Mouse (Mus musculus) limb, embryonic 10.5 days (tissue): Measurements from ENCODE around the gene Commd1. TPM values are rescaled to one million over a fixed set of nuclear protein-coding genes. Genes with fewer than 3 reads are reported as not detected.

Experiments
- DNase-seq: peaks from one replicate; pipeline ENCODE4 v3.0.0-alpha.2; 2017; ENCODE audit warnings: low spot score
- H3K27ac ChIP-seq: fragments of 300-500 bp; sonication (generic); 2 replicates; pipeline ENCODE4 v1.5.1; 2016; ENCODE audit warnings: mild to moderate bottlenecking
- H3K27me3 ChIP-seq: fragments of 300-500 bp; sonication (generic); 2 replicates; pipeline ENCODE4 v1.6.1; 2016; ENCODE audit warnings: low read depth, mild to moderate bottlenecking; ENCODE audit not compliant: poor library complexity, severe bottlenecking
- H3K36me3 ChIP-seq: fragments of 300-500 bp; sonication (generic); 2 replicates; pipeline ENCODE4 v1.6.1; 2016; ENCODE audit warnings: mild to moderate bottlenecking, moderate library complexity
- H3K4me1 ChIP-seq: fragments of 300-500 bp; sonication (generic); 2 replicates; pipeline ENCODE4 v1.6.1; 2016
- H3K4me3 ChIP-seq: fragments of 300-500 bp; sonication (generic); 2 replicates; pipeline ENCODE4 v1.5.1; 2016; ENCODE audit warnings: mild to moderate bottlenecking, moderate library complexity
- H3K9me3 ChIP-seq: fragments of 300-500 bp; sonication (generic); replicated peaks from 2 replicates; pipeline ENCODE4 v1.6.1; 2016; ENCODE audit warnings: mild to moderate bottlenecking
- WGBS: fragments of 180-500 bp; shearing (Covaris S2); methylation state at CpG from one replicate; pipeline ENCODE4 v1.1.7; 2016; 5-methylcytosine and 5-hydroxymethylcytosine counted together
- polyA plus RNA-seq: library from polyadenylated mRNA; unstranded; fragments of >200 nt; fragmentation: Nextera tagmentation; extraction: Ambion mirVana; gene quantifications from 2 replicates; pipeline ENCODE4 v1.2.1, GENCODE M21; 2016

Commd1 gene
- polyA plus RNA-seq, 1 experiment from 2014 or later: 399 TPM

DNA sequence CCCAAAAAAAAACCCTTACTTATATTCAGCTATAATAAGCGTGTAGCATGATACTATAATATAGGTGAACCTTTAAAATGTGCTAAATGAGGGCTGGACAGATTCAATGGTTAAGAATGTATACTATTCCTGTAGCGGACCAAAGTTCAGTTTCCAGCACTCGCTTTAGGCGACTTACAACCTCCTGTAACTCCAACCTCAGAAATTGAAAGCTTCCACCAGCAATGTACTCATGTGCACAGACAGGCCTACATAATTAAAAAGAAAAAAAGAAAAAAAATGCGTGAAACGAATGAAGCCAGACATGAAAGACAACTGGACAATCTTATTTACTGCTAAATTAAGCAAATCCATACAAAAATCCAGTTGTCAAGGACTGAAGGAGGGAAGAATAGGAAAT is 664 bp upstream of the Commd1 start:
- WGBS: 78% methylated on average over 6 of the region's 6 CpGs

DNA sequence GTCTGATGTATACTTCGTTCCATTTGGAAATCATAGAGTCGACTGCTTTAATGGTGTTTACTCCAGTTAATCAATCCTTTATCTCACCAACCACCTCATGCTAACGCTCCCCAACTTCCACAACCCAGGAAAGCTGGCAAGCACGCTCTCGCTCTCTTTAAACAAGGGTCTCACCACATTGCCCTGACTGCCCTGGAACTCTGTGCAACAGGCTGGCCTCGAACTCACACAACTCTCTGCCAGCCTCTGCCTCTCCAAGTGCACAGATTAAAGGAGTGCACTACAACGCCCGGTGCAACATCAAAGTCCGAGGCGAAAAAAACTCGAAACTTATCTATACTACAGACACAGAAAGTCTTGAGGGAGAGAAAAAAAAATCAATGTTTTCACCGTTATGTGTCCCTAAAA is 635 bp downstream of the Commd1 start:
- peak overlapping the region; percentile 75 for H3K4me3 ChIP-seq
- WGBS: 4% methylated on average over 12 of the region's 12 CpGs
- H3K36me3 ChIP-seq: peaks cover 25% of the 10 kb centered on the region
- no peak for DNase-seq
- H3K27me3 ChIP-seq: no peaks in the 10 kb centered on the region
- peaks cover 8% of the 10 kb centered on the region for H3K4me1 ChIP-seq
- peak overlapping the region; percentile 93 for H3K27ac ChIP-seq
- no peaks in the 10 kb centered on the region for H3K9me3 ChIP-seq

More for the DNA sequence above, 664 bp upstream of the Commd1 start:
- H3K4me3 ChIP-seq: peak overlapping the region; percentile 75; the same call in 1 of the 2 replicates
- no peak for DNase-seq
- no peaks in the 10 kb centered on the region for H3K27me3 ChIP-seq
- H3K27ac ChIP-seq: no peak overlapping the region
- peaks cover 14% of the 10 kb centered on the region for H3K36me3 ChIP-seq
- H3K9me3 ChIP-seq: no peaks in the 10 kb centered on the region
- H3K4me1 ChIP-seq: peaks cover 8% of the 10 kb centered on the region

DNA sequence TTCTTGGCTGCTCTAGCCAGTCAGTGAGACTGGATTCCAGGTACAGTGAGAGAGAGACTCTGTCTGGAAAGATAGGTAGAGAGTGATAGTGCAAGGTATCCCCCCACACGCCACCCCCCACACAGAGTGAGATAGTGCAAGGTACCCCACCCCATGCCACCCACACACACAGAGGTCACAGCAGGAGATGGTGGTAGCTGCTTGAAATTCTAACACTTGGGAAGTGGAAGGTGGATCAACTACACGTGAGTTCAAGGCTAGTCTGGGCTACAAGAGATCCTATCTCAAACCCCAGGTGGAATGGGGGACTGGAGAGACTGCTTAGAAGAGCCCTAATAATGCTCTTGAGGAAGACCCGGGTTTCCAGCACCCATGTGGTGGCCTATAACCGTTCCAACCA is 1.1 kb downstream of the Commd1 start:
- no peak for DNase-seq
- Histone ChIP-seq H3K36me3 (peaks cover 29% of the 10 kb centered on the region), H3K4me1 (peaks cover 11% of the 10 kb centered on the region), H3K27me3 (no peaks in the 10 kb centered on the region), H3K9me3 (no peaks in the 10 kb centered on the region), H3K4me3 (peak overlapping the region; percentile 75), H3K27ac (peak overlapping the region; percentile 93; the same call in 1 of the 2 replicates)
- WGBS: 43% methylated on average over 4 of the region's 4 CpGs

DNA sequence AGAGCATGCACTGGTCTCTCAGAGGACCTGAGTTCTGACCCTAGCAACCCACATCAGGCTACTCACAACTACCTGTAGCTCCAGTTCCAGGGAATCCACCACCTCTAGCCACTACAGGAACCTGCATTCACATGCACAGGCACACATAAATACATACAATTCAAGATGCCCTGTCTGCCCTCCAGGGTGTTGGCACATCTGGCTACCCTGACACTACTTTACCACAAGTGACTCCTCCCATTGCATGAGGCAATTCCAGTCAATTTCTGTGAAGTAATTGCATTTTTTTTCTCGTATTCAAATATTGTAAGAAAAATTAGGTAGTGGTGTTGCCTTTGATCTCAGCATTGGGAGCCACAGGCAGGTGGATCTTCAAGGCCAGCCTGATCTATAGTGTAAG is 3.0 kb downstream of the Commd1 start:
- Histone ChIP-seq H3K9me3 (no peaks in the 10 kb centered on the region), H3K27me3 (no peaks in the 10 kb centered on the region), H3K36me3 (peaks cover 33% of the 10 kb centered on the region), H3K27ac (no peak overlapping the region), H3K4me1 (peaks cover 22% of the 10 kb centered on the region), H3K4me3 (no peak overlapping the region)
- 79% methylated on average over 1 of the region's 1 CpGs for WGBS
- DNase-seq: no peak

GRCm38 (mm10) chr11:22978711-22979110 is 3.5 kb downstream of the Commd1 start:
- H3K4me1 ChIP-seq: peaks cover 26% of the 10 kb centered on the region
- H3K4me3 ChIP-seq: no peak overlapping the region
- no peak for DNase-seq
- peaks cover under 1% of the 10 kb centered on the region; the same call in 1 of the 2 replicates for H3K9me3 ChIP-seq
- no peaks in the 10 kb centered on the region for H3K27me3 ChIP-seq
- peaks cover 38% of the 10 kb centered on the region for H3K36me3 ChIP-seq
- WGBS: 63% methylated on average over 1 of the region's 1 CpGs
- H3K27ac ChIP-seq: no peak overlapping the region

DNA sequence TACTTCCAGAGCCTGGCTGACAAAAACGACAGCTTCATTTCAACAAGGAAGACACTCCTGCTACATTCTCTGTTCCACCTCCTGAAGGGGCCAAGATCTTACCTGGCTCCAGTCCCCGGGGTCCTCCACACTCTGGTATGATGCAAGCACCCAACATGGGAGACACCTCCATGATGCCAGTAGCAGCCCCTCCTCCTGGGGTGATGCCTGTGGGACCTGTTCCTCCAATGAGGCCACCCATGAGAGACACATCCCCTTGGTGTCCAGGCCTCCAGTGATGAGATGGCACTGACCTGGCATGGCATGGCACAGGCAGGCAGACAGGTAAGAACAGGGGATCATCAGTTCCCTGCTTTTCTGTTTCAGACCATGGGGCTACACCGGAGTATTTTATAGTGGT is 4.0 kb downstream of the Commd1 start:
- no peak for DNase-seq
- Histone ChIP-seq H3K27me3 (no peaks in the 10 kb centered on the region), H3K27ac (no peak overlapping the region), H3K36me3 (peaks cover 43% of the 10 kb centered on the region), H3K9me3 (peaks cover 2% of the 10 kb centered on the region; the same call in 1 of the 2 replicates), H3K4me1 (peaks cover 26% of the 10 kb centered on the region), H3K4me3 (no peak overlapping the region)
- 91% methylated on average over 3 of the region's 3 CpGs for WGBS

GRCm38 (mm10) chr11:22973599-22973998 is 8.6 kb downstream of the Commd1 start:
- DNase-seq: no peak
- peaks cover 66% of the 10 kb centered on the region for H3K36me3 ChIP-seq
- peak overlapping the region; percentile 61 for H3K4me3 ChIP-seq
- H3K27me3 ChIP-seq: no peaks in the 10 kb centered on the region
- H3K4me1 ChIP-seq: peaks cover 18% of the 10 kb centered on the region
- H3K27ac ChIP-seq: peak overlapping the region; percentile 79
- H3K9me3 ChIP-seq: peaks cover 17% of the 10 kb centered on the region
- WGBS: 48% methylated on average over 14 of the region's 14 CpGs

DNA sequence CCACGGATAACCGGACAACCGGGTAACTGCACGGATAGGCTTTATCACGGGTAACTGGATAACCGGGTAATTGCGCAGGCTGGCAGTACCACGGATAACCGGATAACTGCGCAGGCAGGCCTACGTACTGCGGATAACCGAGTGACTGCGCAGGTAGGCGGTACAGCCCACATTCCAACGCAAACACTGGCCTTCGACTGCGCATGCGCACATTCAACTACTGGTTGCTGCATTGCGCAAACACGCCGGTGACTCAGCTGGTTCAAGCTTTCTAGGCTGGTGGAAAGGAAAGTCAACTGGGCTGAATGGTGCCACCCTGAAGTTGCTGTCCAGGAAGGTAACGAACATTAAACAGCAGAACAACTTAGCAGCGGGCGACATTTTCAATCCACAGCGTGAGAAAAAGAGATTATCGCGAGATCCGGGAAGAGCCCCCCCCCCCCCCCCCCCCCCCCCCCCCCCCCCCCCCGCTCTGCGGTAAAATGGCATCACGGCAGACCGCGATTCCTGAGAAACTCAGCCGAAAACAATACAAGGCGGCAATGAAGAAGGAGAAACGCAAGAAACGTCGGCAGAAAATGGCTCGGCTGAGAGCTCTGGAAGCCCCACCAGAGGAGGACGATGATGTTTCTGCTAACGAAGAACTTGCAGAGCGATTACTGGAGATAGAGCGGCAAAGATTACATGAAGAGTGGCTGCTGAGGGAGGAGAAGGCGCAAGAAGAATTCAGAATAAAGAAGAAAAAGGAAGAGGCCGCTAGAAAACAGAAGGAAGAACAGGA is 9.2 kb downstream of the Commd1 start:
- no peaks in the 10 kb centered on the region for H3K27me3 ChIP-seq
- peaks cover 18% of the 10 kb centered on the region for H3K4me1 ChIP-seq
- H3K36me3 ChIP-seq: peaks cover 61% of the 10 kb centered on the region
- peak; percentile 79 for DNase-seq
- 49% methylated on average over 45 of the region's 46 CpGs for WGBS
- H3K9me3 ChIP-seq: peaks cover 17% of the 10 kb centered on the region
- H3K27ac ChIP-seq: peak overlapping the region; percentile 86
- peak overlapping the region; percentile 61 for H3K4me3 ChIP-seq

DNA sequence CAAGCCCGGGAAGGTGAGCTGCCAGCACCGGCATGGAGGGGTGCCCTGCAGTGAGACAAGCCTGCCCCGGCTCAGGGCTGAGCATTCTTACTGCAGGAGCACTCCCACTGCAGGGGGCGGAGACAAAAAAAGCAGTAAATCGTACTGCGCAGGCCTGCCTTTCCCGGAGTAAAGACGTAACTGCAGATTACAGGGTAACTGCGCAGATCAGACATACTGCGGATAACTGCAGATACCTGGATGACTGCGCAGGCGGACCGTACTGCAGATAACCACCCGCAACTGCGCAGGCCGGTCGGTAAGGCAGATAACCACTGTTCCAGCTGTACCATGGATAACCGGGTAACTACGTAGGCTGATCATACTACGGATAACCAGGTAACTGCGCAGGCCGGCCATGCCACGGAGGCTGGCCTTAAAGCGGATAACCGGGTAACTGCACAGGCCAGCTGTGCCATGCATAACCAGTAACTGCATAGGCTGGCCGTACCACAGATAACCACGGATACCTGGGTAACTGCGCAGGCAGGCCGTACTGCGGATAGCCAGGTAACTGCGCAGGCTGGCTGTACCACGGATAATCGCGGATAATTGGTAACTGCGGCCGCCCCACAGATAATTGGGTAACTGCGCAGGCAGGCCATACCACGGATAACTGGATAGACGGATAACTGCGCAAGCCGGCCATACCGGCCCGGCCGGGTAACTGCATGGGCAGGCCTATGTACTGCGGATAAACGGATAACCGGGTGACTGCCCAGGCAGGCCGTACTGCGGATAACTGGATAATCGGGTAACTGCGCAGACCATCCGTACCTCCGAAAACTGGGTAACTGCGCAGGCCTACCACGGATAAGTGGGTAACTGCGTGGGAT is 10.1 kb downstream of the Commd1 start, which contains the start of gene Zrsr1:
TSS of gene Zrsr1 (plus strand) at position 171 of the 875 bp plus-strand sequence.
- WGBS: 50% methylated on average over 56 of the region's 56 CpGs
- Histone ChIP-seq H3K4me3 (peak within 1 kb of the TSS; percentile 61), H3K27me3 (no peaks in the 10 kb centered on the region), H3K9me3 (peaks cover 17% of the 10 kb centered on the region), H3K27ac (peak within 1 kb of the TSS; percentile 86), H3K36me3 (peaks cover 60% of the 10 kb centered on the region), H3K4me1 (peaks cover 18% of the 10 kb centered on the region)
- peak; percentile 57 for DNase-seq

GRCm38 (mm10) chr11:22970546-22970945 is 11.6 kb downstream of the Commd1 start:
- no peak for DNase-seq

DNA sequence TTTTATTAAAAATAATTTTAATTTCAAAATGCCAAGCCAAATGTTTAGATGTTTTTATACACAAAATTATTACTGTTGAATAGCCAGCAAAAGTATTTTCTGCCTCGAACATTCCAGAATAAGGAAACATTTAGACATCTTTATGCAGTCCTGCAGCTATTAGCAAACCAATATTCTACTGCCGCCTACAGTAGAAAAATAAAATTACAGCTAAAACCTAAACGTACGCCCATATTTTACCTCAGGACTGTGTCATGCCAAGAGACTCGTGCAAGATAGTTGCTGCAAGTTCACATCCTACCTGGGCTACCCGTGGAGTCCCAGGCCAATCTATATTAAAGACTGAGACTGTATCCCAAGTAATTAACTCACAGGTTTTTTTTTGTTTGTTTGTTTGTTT is 12.7 kb downstream of the Commd1 start:
- peaks cover 17% of the 10 kb centered on the region for H3K9me3 ChIP-seq
- H3K27ac ChIP-seq: no peak overlapping the region
- H3K4me3 ChIP-seq: no peak overlapping the region
- no peak for DNase-seq
- peaks cover 57% of the 10 kb centered on the region for H3K36me3 ChIP-seq
- whole genome bisulfite sequencing: 81% methylated on average over 6 of the region's 6 CpGs
- no peaks in the 10 kb centered on the region for H3K27me3 ChIP-seq
- peaks cover 7% of the 10 kb centered on the region; the same call in 1 of the 2 replicates for H3K4me1 ChIP-seq

More at GRCm38 (mm10) chr11:22970546-22970945, 11.6 kb downstream of the Commd1 start:
- 94% methylated on average over 1 of the region's 1 CpGs for WGBS
- H3K4me3 ChIP-seq: no peak overlapping the region
- H3K9me3 ChIP-seq: peaks cover 17% of the 10 kb centered on the region
- peaks cover 57% of the 10 kb centered on the region for H3K36me3 ChIP-seq
- H3K4me1 ChIP-seq: peaks cover 12% of the 10 kb centered on the region
- H3K27ac ChIP-seq: no peak overlapping the region
- no peaks in the 10 kb centered on the region for H3K27me3 ChIP-seq

DNA sequence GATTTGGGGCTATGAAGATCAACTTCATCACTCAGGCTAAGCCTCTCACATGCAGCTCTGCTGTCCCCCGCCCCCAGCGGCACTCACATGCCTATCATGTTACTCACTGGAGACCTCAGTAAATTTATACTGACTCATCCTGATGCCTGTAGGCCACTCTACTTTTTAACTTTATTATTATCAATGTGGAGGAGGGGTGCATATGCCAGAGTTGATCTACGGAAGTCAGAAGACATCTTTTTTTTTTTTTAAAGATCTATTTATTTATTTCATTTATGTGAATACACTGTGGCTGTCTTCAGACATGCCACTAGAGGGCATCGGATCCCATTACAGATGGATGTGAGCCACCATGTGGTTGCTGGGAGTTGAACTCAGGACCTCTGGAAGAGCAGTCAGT is 16.7 kb downstream of the Commd1 start:
- Histone ChIP-seq H3K27me3 (no peaks in the 10 kb centered on the region), H3K4me3 (no peak overlapping the region), H3K4me1 (no peaks in the 10 kb centered on the region), H3K9me3 (0 out of 2 replicates have a peak, but pooled peaks cover 3% of the 10 kb centered on the region), H3K27ac (no peak overlapping the region), H3K36me3 (peaks cover 22% of the 10 kb centered on the region)
- 87% methylated on average over 4 of the region's 4 CpGs for WGBS
- DNase-seq: no peak

GRCm38 (mm10) chr11:22964401-22964800 is 17.8 kb downstream of the Commd1 start:
- H3K9me3 ChIP-seq: no peaks in the 10 kb centered on the region
- H3K4me3 ChIP-seq: no peak overlapping the region
- no peak overlapping the region for H3K27ac ChIP-seq
- H3K27me3 ChIP-seq: no peaks in the 10 kb centered on the region
- WGBS: 88% methylated on average over 4 of the region's 4 CpGs
- H3K4me1 ChIP-seq: no peaks in the 10 kb centered on the region
- no peak for DNase-seq
- peaks cover 18% of the 10 kb centered on the region for H3K36me3 ChIP-seq
